Mouse (Mus musculus) stomach, postnatal 0 days (tissue): ENCODE results near the gene Clec1b.

ENCODE experiments used
- CTCF ChIP-seq: IDR thresholded peaks from 2 replicates; pipeline ENCODE4 v1.5.1; 2016; ENCODE audit warnings: antibody characterized with exemption, low read depth, mild to moderate bottlenecking, moderate library complexity
- EP300 ChIP-seq: optimal IDR thresholded peaks from 2 replicates; pipeline ENCODE3; 2016; ENCODE audit warnings: antibody characterized with exemption

GRCm38 (mm10) chr6:129438033-129438432, 40.9 kb downstream of the Clec1b start:
- no peak for TF ChIP-seq CTCF
- no peak for TF ChIP-seq EP300
